Mouse (Mus musculus) hematopoietic multipotent progenitor cell, adult 10-12 weeks (in vitro differentiated cells): ENCODE results near the gene Tcf15. TPM values are rescaled to one million over a fixed set of nuclear protein-coding genes. Genes with fewer than 3 reads are reported as not detected.

ENCODE experiments used
- polyA plus RNA-seq: library from polyadenylated mRNA; stranded (reverse); fragments of >175 nt; gene quantifications from 2 replicates; pipeline ENCODE4 v1.2.3, GENCODE M21; 2012; ENCODE audit warnings: low replicate concordance

Gene Tcf15
- polyA plus RNA-seq: 0.12 and 0.14 TPM in 2 replicates

DNA sequence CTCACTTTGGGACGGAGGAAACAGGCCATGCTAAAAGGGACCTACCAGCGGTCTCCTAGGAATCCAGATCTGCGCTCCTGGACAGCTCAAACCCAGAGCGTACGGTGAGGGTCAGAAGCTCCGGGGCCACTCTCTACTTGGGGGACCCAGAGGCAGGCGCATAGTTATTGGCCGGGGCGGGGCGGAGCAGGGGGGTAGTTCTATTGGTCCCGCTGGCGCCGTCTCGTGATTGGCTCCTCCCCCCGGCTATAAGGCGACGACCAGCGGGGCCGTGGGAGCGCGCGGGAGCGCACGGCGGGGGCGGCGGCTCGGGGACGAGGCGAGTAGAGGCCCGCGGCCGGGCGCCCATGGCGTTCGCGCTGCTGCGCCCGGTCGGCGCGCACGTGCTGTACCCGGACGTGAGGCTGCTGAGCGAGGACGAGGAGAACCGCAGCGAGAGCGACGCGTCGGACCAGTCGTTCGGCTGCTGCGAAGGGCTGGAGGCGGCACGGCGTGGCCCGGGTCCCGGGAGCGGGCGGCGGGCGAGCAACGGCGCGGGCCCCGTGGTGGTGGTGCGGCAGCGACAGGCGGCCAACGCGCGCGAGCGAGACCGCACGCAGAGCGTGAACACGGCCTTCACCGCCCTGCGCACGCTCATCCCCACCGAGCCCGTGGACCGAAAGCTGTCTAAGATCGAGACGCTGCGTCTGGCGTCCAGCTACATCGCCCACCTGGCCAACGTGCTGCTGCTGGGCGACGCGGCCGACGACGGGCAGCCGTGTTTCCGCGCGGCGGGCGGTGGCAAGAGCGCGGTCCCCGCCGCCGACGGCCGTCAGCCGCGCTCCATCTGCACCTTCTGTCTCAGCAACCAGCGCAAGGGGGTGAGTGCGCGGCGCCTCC, at the start of gene Tcf15:
Gene Tcf15 (plus strand): TSS at position 283 of the 879 bp plus-strand sequence.

GRCm38 (mm10) chr2:152105318-152106224, 37.8 kb upstream of the Tcf15 start, which contains the start of gene Srxn1:
TSS of gene Srxn1 (plus strand) at chr2:152105516.

Other genes with a start within 250 kb of the Tcf15 start
- not detected in 2 replicates for gene Angpt4, start 232.4 kb upstream of the Tcf15 start, polyA plus RNA-seq
- 14.9 and 25.3 TPM in 2 replicates for gene Fam110a, start 163.3 kb upstream of the Tcf15 start, polyA plus RNA-seq
- gene Slc52a3, start 147.1 kb upstream of the Tcf15 start, polyA plus RNA-seq: 1.5 and 2.6 TPM in 2 replicates
- gene Scrt2, start 62.0 kb upstream of the Tcf15 start, polyA plus RNA-seq: 0.04 TPM in 1 of 2 replicates, not detected in the other
- 2.1 and 5.7 TPM in 2 replicates for gene Srxn1, start 38.0 kb upstream of the Tcf15 start, polyA plus RNA-seq
- gene Csnk2a1, start 83.3 kb downstream of the Tcf15 start, polyA plus RNA-seq: 10.1 and 21.5 TPM in 2 replicates
- gene Tbc1d20, start 150.3 kb downstream of the Tcf15 start, polyA plus RNA-seq: 26.7 and 28.4 TPM in 2 replicates
- gene Rbck1, start 189.1 kb downstream of the Tcf15 start, polyA plus RNA-seq: 241 and 403 TPM in 2 replicates
- 2.7 and 3.6 TPM in 2 replicates for gene Trib3, start 200.5 kb downstream of the Tcf15 start, polyA plus RNA-seq
- gene Nrsn2, start 233.1 kb downstream of the Tcf15 start, polyA plus RNA-seq: not detected in 2 replicates